Mouse (Mus musculus) small intestine, adult 2 months (tissue): ENCODE results near the gene Csmd2.

Experiments
- CTCF ChIP-seq: fragments of 200-500 bp; IDR thresholded peaks from 2 replicates; pipeline ENCODE4 v1.5.1; 2012; ENCODE audit warnings: low read depth, mild to moderate bottlenecking, control low read depth, inconsistent platforms, low read length, moderate library complexity, mixed read lengths; ENCODE audit not compliant: insufficient replicate concordance, insufficient read length; ENCODE audit errors: extremely low read depth
- POLR2A ChIP-seq: fragments of 200-500 bp; IDR thresholded peaks from 2 replicates; pipeline ENCODE4 v1.6.1; 2012; ENCODE audit warnings: low read depth, mild to moderate bottlenecking, control low read depth, inconsistent platforms, low read length, moderate library complexity

GRCm38 (mm10) chr4:128441228-128441627 lies 453.6 kb downstream of the Csmd2 start:
- TF ChIP-seq POLR2A (no peak), CTCF (no peak)
